Mouse (Mus musculus): ENCODE measurements at regions not wholly inside any gene's neighbourhood (a gene's known extent, or its start where the extent isn't known, plus 50 kb on each side); places are given as distances from the start of the nearest gene placed in this dataset.
"Not testable (repeated sequence)": the region's sequence is repeated elsewhere in the genome, so short reads cannot be mapped to it uniquely, and the experiment has no call there.

DNA sequence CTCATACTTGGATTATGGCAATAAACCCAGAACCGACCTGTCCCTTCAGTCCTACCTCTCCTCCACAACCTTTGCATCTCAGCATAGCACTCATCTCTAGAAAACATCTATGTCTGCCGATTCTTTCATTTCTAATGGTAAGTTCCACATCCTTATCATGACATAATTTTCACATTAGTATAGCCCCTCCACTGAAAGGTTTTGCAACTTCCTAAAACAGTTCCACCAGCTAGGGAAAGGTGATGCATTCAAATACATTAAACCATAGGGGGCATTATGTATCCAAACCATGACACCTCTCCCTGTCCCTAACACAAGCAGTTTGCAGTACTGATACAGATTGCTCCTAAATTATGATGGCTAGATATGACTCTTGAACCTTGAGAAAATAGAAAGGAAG, 268.0 kb downstream of the Gm11232 start:
- Histone ChIP-seq H3K4me1 (peaks cover 23% of the 10 kb centered on the region), H3K36me3 (replicated peaks) (no peaks in the 10 kb centered on the region), H3K4me3 (no peak overlapping the region)

DNA sequence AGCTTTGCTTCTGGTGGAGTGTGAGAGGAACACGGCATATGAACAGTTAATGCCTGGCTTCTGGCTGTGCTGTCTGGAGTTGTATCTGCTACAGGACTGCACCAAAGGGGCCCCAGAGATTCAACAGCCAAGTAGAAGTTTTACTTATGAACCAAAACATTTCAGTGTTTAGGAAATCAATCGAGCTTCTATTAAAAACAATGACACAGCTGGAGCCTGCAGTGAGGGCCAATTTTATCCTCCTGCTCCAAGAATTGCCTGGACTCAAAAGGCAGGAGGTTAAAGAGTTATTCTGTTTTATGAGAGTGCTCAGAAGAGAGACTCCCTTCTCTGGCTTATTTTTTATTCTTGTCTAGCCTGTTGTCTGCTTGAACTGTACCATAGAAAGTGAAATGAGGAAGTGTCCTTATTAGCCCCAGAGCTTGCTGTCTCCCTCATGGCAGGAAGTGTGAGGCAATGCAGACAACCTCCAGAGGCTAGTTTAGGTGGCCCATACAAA, 269.1 kb downstream of the Gm11232 start:
- Histone ChIP-seq H3K36me3 (replicated peaks) (no peaks in the 10 kb centered on the region), H3K4me3 (no peak overlapping the region), H3K27me3 (ENCODE audit: poor library complexity, severe bottlenecking) (peaks cover 58% of the 10 kb centered on the region), H3K9me3 (no peaks in the 10 kb centered on the region), H3K4me1 (peaks cover 34% of the 10 kb centered on the region), H3K27ac (no peak overlapping the region)
- no peak for DNase-seq (ENCODE audit: extremely low spot score, low spot score)
- WGBS = 33% methylated on average over 2 of the region's 2 CpGs

More for the DNA sequence above, 268.0 kb downstream of the Gm11232 start:
- H3K27ac ChIP-seq = no peak overlapping the region
- peaks cover 58% of the 10 kb centered on the region for H3K27me3 ChIP-seq (ENCODE audit: poor library complexity, severe bottlenecking)
- no peaks in the 10 kb centered on the region for H3K9me3 ChIP-seq
- DNase-seq (ENCODE audit: extremely low spot score, low spot score) = no peak
- WGBS = 89% methylated on average over 2 of the region's 2 CpGs

DNA sequence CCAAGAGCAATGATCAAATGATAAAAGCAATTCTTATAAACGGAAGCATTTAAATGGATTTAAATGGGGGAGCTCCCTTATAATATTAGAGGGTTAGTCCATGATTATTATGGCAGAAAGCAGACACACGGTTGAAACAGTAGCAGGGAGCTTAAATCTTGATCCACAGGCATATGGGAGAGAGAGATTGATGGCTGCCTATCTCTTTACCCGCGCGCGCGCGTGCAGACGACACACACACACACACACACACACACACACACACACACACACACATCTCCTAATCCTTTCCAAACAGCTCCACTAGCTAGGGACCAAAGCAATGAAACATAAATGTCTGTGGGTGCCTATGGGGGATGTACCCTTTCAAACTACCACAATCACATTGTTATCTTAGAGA, 269.7 kb downstream of the Gm11232 start:
- H3K9me3 ChIP-seq = no peaks in the 10 kb centered on the region
- DNase-seq (ENCODE audit: extremely low spot score, low spot score) = no peak
- H3K4me3 ChIP-seq = no peak overlapping the region
- H3K27ac ChIP-seq = no peak overlapping the region
- H3K4me1 ChIP-seq = peaks cover 41% of the 10 kb centered on the region
- 94% methylated on average over 9 of the region's 9 CpGs for WGBS
- no peaks in the 10 kb centered on the region for H3K36me3 ChIP-seq (replicated peaks)
- peaks cover 59% of the 10 kb centered on the region for H3K27me3 ChIP-seq (ENCODE audit: poor library complexity, severe bottlenecking)

DNA sequence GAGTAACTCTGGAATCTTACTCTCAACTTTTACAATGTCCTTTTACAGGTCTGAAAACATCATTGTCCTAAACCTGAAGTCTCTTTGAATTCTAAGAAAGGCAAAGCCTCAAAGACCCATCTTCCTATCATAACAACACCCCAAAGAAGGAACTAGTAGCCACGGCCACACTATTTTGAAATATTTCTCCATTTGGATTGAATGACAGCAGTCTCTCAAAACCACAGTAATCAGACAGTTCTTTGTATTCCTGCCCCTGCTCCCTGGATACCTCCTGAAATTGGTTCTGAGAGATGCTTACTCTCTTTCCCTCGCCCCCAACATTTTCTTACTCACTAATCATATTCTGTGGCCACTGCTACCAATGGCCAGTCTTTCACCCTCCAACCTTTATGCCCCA, 276.8 kb downstream of the Gm11232 start:
- H3K9me3 ChIP-seq = no peaks in the 10 kb centered on the region
- no peak for DNase-seq (ENCODE audit: extremely low spot score, low spot score)
- peak overlapping the region; percentile 30; the same call in 1 of the 2 replicates for H3K27ac ChIP-seq
- peaks cover 51% of the 10 kb centered on the region for H3K4me1 ChIP-seq
- 77% methylated on average over 2 of the region's 2 CpGs for WGBS
- peaks cover 63% of the 10 kb centered on the region for H3K27me3 ChIP-seq (ENCODE audit: poor library complexity, severe bottlenecking)
- no peaks in the 10 kb centered on the region for H3K36me3 ChIP-seq (replicated peaks)
- H3K4me3 ChIP-seq = no peak overlapping the region

DNA sequence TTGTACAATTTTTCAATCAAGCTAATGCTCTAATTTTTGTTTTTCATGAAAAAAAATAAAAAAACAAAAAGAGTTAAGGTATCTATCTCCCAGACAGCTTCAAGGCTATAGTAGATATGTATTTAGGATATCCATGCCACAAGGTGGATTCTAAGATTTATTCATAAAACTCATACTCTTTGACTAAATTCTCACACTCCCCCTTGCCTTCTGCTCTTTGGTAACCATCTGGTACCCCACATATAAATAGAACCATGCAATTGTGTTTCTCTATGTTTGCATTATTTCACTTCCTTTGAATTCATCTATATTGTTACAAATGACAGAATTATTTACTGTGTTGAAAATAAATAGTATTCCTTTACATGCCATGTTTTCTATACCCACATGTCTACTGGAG, 287.2 kb downstream of the Gm11232 start:
- DNase-seq (ENCODE audit: extremely low spot score, low spot score) = no peak
- Histone ChIP-seq H3K4me1 (no peaks in the 10 kb centered on the region), H3K27me3 (ENCODE audit: poor library complexity, severe bottlenecking) (no peaks in the 10 kb centered on the region), H3K4me3 (no peak overlapping the region), H3K9me3 (no peaks in the 10 kb centered on the region), H3K36me3 (replicated peaks) (no peaks in the 10 kb centered on the region), H3K27ac (no peak overlapping the region)

DNA sequence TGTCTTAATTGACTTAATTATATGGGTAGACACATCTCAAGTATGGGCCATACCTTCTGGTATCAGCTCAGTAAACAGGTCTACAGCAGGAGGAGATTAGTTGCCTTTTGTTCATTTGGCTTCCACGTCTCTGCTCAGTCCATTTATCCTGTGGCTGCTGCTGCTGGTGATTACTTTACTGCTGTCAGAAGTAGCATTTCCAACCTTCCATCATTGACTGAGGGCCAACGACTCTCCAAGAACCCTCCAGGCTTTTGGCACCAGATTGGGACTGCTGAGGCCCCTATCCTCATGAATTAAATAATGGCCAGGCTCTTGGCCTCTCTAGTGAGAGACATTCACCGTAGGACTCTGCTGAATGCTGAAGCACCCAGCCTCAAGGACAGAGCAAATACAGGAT, 303.0 kb downstream of the Gm11232 start:
- WGBS = 55% methylated on average over 3 of the region's 3 CpGs
- no peaks in the 10 kb centered on the region for H3K27me3 ChIP-seq (ENCODE audit: poor library complexity, severe bottlenecking)
- no peak overlapping the region for H3K27ac ChIP-seq

DNA sequence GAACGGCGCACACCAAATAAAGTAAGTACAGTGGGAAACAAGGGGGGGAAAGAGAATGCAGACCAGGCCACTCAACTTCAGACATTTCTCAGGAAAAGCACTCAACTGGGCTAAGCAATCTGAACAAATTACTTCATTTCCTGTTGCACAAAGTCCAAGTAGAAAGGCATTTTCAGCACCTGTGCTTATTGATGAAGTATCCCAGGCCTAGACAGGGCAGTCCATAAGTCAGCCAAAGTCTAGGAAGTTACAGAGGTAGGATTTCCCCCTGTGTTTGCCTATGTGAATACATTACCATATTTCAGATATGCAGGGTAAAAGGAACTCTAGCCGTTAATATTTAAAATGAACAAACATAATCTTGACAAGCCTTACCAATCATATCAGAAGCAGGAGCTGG, 304.3 kb downstream of the Gm11232 start:
- H3K4me1 ChIP-seq = no peaks in the 10 kb centered on the region

More for the DNA sequence above, 303.0 kb downstream of the Gm11232 start:
- no peaks in the 10 kb centered on the region for H3K9me3 ChIP-seq
- H3K4me3 ChIP-seq = no peak overlapping the region
- H3K36me3 ChIP-seq (replicated peaks) = no peaks in the 10 kb centered on the region
- no peaks in the 10 kb centered on the region for H3K4me1 ChIP-seq
- DNase-seq (ENCODE audit: extremely low spot score, low spot score) = no peak

DNA sequence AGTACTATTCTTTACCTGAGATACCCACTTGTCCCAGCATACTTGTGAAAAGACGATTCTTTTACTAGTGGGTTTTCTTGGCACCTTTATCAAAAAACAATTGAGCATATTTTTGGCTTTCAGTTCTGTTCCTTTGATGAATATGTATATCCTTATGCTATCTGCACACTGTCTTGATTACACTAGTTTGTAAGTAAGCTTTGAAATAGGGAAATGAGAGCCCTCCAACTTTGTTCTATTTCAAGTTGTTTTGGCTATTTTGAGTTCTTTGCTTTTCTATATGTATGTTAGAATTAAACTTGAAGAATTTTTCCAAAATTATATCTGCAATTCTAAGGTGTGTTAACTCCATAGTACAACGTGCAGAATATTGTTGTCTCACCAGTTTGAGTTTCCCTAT, 311.3 kb downstream of the Gm11232 start:
- WGBS = 93% methylated on average over 2 of the region's 2 CpGs

More for the DNA sequence above, 304.3 kb downstream of the Gm11232 start:
- 88% methylated on average over 3 of the region's 3 CpGs for WGBS
- Histone ChIP-seq H3K27me3 (ENCODE audit: poor library complexity, severe bottlenecking) (no peaks in the 10 kb centered on the region), H3K27ac (no peak overlapping the region), H3K4me3 (no peak overlapping the region), H3K9me3 (no peaks in the 10 kb centered on the region), H3K36me3 (replicated peaks) (no peaks in the 10 kb centered on the region)
- no peak for DNase-seq (ENCODE audit: extremely low spot score, low spot score)

DNA sequence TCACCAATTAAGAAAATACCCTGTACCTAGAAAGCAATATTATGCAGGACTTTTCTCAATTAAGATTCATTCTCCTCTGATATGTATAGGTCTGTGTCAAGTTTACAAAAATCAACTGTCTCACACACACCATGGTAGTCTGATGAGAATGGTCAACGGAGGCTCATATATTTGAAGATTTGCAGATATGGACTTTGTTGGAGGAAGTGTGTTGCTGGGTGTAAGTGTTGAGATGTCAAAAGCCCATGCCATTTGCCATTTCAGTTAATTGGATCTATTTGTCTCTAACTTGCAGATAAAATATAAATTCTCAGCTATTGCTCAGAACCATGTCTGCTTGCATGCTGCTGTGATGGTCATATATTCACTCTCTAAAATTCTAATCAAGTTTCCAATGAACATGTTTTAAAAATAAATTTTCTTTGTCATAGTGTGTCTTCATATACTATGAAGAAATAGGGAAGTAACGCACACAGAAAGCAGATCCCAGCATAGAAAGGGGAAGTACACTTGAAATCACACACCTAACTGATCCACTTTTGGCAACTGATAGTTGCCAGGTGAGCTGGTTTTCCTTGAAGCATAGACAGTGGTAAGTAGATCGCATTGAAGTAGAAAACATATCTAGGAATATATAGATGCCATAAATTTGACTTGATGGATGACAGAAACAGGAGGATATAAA, 326.4 kb downstream of the Gm11232 start:
- Histone ChIP-seq H3K27me3 (ENCODE audit: poor library complexity, severe bottlenecking) (no peaks in the 10 kb centered on the region), H3K36me3 (replicated peaks) (no peaks in the 10 kb centered on the region), H3K27ac (no peak overlapping the region), H3K4me3 (no peak overlapping the region), H3K9me3 (no peaks in the 10 kb centered on the region), H3K4me1 (no peaks in the 10 kb centered on the region)
- no peak for DNase-seq (ENCODE audit: extremely low spot score, low spot score)
- WGBS = 93% methylated on average over 3 of the region's 3 CpGs

More for the DNA sequence above, 311.3 kb downstream of the Gm11232 start:
- H3K4me3 ChIP-seq = no peak overlapping the region
- DNase-seq (ENCODE audit: extremely low spot score, low spot score) = no peak
- no peaks in the 10 kb centered on the region for H3K9me3 ChIP-seq
- H3K27me3 ChIP-seq (ENCODE audit: poor library complexity, severe bottlenecking) = no peaks in the 10 kb centered on the region
- no peaks in the 10 kb centered on the region for H3K4me1 ChIP-seq
- H3K36me3 ChIP-seq (replicated peaks) = no peaks in the 10 kb centered on the region
- no peak overlapping the region for H3K27ac ChIP-seq

DNA sequence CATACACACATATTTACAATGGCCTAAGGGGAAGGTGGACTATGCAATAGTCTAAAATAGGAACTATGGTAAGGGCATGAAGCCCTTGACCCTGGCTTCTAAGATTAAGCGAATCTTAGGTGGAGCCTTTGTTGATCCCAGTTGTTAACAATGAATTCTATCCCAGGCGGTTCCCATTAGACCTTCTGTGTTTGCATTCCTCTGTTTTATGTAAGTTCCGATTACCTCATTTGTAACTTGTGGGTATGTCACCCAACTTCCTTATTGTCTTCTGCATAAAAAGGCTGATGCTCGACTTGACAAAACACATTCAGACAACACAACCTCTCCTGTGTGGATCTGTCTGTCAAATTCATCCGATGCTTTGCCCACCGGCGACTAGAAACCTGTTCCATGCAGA, 335.6 kb downstream of the Gm11232 start:
- not testable (repeated sequence) for H3K4me3 ChIP-seq; DNase-seq (ENCODE audit: extremely low spot score, low spot score); H3K4me1 ChIP-seq; H3K36me3 ChIP-seq (replicated peaks); H3K27me3 ChIP-seq (ENCODE audit: poor library complexity, severe bottlenecking); H3K9me3 ChIP-seq; H3K27ac ChIP-seq
- WGBS = 93% methylated on average over 7 of the region's 7 CpGs

DNA sequence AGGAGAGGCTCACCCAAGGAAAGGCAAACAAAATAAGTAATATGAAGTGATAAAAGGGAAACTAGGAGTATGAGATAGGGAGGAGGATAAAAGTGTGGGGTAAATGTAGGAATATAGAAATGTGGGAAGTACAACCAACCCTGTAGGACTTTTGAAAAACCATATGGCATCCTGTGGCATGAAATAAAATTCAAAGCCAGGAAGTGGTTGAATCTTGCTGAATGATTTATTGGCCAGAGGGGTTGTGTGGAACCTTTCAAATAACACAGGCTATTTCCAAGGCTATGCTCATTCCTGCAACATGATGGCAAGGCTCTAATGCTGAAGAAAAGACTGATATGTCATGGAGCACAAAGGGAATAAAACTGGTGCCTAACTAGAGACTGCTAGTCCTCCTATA, 347.9 kb downstream of the Gm11232 start:
- Histone ChIP-seq H3K36me3 (replicated peaks) (no peaks in the 10 kb centered on the region), H3K4me1 (0 out of 2 replicates have a peak, but pooled peaks cover 3% of the 10 kb centered on the region), H3K27me3 (ENCODE audit: poor library complexity, severe bottlenecking) (no peaks in the 10 kb centered on the region), H3K9me3 (no peaks in the 10 kb centered on the region), H3K27ac (no peak overlapping the region), H3K4me3 (no peak overlapping the region)
- no peak for DNase-seq (ENCODE audit: extremely low spot score, low spot score)

DNA sequence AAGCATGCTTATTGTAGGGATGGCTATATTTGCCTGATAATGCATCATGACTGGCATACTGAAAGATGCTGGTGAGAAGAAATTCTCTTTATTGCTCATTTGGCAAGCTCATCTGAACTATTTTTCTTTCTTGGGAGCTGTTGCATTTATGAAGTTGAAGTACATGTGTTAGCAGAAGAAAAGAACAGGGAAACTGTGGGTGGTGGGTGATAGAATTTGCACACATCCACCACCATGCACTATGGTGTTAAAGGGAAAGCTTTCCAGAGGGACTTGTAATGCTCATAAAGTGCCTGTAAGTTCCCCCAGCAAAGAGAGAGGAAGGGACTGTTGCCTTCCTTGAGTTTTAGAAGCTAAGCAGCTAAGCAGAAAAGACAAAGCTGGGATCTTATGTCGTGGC, 367.3 kb downstream of the Gm11232 start:
- DNase-seq (ENCODE audit: extremely low spot score, low spot score) = no peak
- no peaks in the 10 kb centered on the region for H3K27me3 ChIP-seq (ENCODE audit: poor library complexity, severe bottlenecking)
- no peak overlapping the region for H3K4me3 ChIP-seq
- no peaks in the 10 kb centered on the region for H3K4me1 ChIP-seq
- WGBS = 91% methylated on average over 1 of the region's 1 CpGs
- no peaks in the 10 kb centered on the region for H3K36me3 ChIP-seq (replicated peaks)
- H3K9me3 ChIP-seq = no peaks in the 10 kb centered on the region
- no peak overlapping the region for H3K27ac ChIP-seq

DNA sequence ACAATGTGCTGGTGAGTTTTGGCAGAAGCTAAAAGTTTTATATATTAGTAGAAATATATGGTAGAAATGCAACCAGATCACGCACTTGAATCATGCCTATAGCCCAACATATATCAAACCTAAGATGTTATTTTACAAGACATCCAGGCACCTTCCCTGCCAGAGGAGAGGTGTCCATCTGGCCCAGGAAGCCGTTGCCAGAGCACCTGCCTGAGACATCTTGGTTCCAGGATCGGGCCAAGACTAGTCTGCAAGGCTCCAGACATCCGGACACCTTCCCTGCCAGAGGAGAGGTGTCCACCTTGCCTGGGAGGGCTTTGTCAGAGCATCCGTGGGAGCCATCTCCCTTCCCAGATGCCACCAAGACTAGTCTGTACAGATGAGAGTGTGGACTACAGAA, 388.5 kb downstream of the Gm11232 start:
- no peaks in the 10 kb centered on the region for H3K36me3 ChIP-seq (replicated peaks)
- no peaks in the 10 kb centered on the region for H3K4me1 ChIP-seq
- WGBS = 92% methylated on average over 5 of the region's 5 CpGs
- no peak for DNase-seq (ENCODE audit: extremely low spot score, low spot score)
- H3K27ac ChIP-seq = no peak overlapping the region
- no peak overlapping the region for H3K4me3 ChIP-seq
- H3K27me3 ChIP-seq (ENCODE audit: poor library complexity, severe bottlenecking) = no peaks in the 10 kb centered on the region
- peaks cover 5% of the 10 kb centered on the region; the same call in 1 of the 2 replicates for H3K9me3 ChIP-seq

DNA sequence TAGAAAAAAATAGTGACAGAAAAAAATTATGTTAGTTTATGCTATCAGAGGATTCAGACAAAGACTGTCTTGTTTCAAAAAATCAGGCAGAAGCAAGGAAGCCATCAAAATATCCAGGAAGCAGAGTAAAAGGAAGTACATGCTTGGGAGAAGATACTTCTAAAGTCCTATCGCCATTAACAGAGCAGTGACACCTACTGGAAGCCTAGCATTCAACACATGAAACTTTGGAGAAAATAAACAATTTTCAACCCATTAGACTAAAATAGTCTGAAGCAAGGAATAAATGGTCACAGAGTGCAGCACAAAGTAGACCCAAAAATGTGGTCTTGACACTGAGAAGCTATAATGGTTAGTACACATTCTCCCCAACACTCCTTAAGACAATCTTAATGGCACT, 394.0 kb downstream of the Gm11232 start:
- Histone ChIP-seq H3K9me3 (no peaks in the 10 kb centered on the region), H3K4me1 (no peaks in the 10 kb centered on the region), H3K27me3 (ENCODE audit: poor library complexity, severe bottlenecking) (no peaks in the 10 kb centered on the region), H3K36me3 (replicated peaks) (no peaks in the 10 kb centered on the region), H3K4me3 (no peak overlapping the region), H3K27ac (no peak overlapping the region)
- 78% methylated on average over 1 of the region's 1 CpGs for WGBS
- DNase-seq (ENCODE audit: extremely low spot score, low spot score) = no peak

Measured in forebrain, embryonic 10.5 days (tissue).